Mouse (Mus musculus): Measurements from ENCODE around the gene Sun1.

Gene Sun1

DNA sequence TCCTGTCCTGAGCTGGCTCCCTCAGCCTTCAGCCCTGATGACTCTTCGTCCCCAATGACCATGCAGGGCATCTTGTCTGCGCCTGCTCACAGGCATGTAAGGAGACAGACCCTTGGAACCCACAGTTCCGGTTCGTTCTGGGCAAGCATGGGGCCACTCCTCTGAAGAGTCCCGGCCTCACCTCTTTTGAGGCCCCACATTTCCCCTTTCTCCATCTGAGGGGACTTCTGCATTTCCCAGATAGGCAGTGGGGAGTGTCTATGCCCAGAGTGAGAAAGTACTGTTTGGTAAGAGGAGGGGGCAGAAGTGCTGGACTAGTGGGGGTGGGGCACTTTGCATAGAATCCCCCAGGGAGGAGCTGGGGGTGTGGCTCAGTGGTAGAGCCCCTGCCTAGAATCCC, 86.7 kb downstream of the Sun1 start:
- no peak for DNase-seq

DNA sequence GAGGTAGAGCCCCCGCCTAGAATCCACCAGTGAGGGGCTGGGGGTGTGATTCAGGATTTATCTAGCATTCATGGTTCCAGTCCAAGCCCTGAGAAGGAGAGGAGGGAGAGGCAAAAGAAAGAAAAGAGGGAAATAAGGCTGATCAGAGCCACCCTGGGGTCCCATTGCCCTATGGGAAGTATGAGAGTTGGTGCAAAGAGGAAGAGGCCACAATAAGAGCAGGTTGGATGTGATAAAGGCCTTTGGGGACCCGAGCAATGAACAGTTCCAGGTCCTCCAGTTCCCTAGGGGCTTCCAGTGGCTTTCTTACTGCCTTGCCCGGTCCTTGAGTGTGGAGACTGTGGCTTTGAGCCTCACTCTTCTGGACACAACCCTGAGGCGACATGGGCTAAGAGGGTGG, 87.3 kb downstream of the Sun1 start:
- no peak for DNase-seq

DNA sequence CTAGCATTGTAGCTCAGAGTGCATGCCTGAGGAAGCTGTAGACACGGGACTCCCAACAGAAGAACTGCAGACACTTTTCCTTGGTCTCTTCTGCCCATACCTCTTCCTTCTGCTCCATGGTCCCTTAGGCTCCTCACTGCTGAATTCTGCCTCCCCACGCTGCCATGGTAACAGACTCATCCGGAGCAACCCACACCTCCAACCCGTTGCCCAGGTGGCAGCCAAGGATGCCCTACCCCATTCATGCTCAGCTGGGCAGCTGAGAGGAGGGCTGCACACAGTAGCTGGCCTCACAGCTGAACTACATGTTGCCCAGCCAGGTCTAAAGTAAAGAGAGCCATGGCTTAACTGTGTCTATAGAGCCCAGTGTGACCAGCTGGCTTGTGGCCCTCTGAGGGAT, 88.2 kb downstream of the Sun1 start:
- no peak for DNase-seq

DNA sequence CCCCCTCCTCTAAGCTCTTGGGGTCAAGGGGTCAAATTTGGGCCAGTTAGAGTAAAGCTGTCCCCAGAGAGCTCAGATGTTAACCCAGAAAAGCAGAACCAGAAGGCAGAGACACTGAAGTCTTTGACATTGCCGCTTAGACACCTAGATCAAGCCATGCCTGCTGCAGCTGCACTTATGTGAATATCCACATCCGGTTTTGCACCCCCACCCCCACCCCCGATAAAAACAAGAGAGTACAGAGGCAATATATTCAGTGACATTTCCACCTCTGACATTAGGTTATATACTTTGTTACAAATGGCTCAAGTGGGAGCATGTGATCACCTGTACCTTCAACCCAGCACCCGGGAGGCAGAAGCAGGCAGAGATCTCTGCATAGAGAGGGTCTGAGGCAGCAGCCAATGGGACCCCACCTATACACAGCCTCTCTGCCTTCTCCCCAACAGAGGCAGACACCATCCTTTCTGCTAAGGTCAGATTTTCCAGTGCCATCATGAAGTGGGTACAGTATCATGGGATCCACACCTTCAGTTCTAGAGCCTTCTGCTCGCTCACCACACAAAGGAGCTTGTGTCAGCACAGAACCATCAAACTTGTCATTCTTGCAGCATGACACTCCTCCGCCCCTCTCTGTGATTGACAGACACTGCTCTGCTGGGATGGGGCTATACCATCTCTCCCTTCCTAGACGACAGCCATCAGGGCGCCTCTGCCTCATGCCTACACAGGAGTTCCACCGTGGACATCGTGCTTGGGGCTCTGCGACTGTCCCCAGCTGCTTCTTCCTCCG, 90.2 kb downstream of the Sun1 start:
- no peak for DNase-seq

DNA sequence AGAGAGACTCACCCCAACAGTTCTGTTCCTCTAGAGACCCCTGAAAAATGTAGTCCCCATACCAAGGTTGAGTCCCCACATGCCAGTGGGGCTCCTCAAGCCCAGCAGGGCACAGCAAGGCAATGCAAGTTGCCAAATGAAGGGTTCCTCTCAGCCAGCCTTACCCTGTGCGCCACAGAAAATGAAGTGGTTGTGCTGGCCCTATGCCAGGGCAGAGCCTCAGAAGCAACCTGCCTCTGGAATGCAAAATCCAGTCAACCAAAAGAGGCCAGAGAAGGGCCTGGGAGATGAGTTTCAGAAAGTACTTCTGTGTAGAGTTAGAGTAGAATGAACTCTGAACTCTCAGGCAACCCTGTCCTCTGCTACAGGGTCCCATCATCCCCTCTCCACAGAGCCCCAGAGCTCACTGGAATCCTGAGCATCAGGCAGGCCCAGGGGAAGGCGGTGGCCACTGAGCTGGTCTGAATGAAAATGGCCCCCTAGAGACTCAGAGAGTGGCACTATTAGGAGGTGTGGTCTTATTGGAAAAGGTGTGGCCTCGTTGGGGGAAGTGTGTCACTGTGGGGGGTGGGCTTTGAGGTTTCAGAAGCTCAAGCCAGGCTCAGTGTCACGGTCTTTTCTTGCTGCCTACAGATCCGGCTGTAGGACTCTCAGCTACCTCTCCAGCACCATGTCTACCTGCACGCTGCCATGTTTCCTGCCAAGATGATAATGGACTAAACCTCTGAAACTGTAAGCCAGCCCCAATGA, 91.5 kb downstream of the Sun1 start:
- peak; percentile 65 to 83 for DNase-seq

DNA sequence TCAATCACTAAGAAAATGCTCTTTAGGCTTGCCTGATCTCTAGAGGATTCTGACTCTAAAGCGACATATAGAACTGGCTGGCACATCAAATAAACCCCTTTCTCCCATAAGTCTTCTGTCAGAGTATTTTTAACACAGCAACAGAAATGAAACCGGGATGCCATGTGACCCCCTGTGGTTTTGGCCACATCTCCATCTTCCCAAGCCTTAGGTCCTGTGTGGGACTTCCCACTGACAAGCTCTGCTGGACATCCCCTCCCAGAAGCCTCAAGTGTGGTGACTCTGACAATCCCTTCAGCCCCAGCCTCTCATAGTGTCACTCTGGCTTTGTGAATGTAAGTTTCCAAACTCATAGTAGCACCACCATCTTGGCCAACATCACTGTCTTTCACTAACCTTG, 93.7 kb downstream of the Sun1 start:
- no peak for DNase-seq

DNA sequence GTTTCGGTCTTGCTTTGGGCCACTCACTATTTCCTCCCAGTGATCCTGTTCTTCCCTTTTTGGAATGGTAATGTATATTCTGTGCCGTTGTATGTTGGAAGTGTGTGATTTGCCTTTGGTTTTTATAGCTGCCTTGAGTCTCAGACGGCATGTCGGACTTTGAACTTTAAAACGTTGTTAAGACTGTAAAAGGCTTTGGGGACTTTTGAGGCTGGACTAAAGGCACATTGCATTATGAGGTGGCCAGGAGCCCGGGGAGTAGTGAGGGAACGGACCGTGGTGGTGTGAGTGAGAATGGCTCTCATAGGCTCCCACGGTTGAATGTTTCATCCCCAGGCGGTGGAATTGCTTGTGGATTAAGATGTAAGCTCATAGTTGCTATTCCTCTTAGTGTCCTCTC, 96.7 kb downstream of the Sun1 start:
- DNase-seq, result no peak

DNA sequence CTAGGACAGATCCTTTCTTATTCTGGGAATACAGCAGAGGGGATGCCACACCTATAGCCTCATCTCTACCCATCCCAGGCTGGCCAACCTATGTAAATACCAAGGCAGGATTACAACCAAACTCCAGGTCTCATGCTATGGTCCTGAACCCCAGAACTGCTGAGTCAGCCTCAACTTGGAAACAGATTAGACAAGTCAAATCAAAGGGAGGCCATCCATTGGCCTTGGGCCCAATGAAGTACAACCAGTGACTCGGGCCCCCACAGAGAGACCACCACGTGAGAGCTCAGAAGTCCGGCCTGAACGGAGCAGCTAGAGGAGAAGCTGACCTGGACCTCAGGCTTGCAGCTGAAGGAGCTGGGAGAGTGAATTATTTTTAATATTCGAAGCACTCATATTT, 97.3 kb downstream of the Sun1 start:
- DNase-seq, result no peak
